Mouse (Mus musculus) heart, embryonic 14.5 days (tissue): Measurements from ENCODE around the gene Dennd1a. TPM values are rescaled to one million over a fixed set of nuclear protein-coding genes. Genes with fewer than 3 reads are reported as not detected.

Source experiments
- ATAC-seq: fragments of 200-750 bp; cut with Nextera tagmentation; 2 replicates; pipeline ENCODE4 v1.8.0; 2017; ENCODE audit warnings: low read depth, moderate TSS enrichment; ENCODE audit not compliant: insufficient number of reproducible peaks, insufficient read depth, low FRiP score
- H3K27ac ChIP-seq, 2 experiments: fragments of 200-500 bp in 1 of 2; fragments of 300-500 bp in 1 of 2; sonication (generic) in 1 of 2; replicated peaks in 1 of 2; 2 replicates each; pipeline ENCODE4 v1.5.1; 2012 to 2014; ENCODE audit warnings: low read depth in 2 of 2, low read length in 2 of 2, control low read depth in 1 of 2, mild to moderate bottlenecking in 1 of 2, mixed read lengths in 1 of 2; ENCODE audit not compliant: control insufficient read depth in 1 of 2, insufficient read depth in 1 of 2
- H3K27me3 ChIP-seq: fragments of 300-500 bp; sonication (generic); 2 replicates; pipeline ENCODE4 v1.6.1; 2014; ENCODE audit warnings: mild to moderate bottlenecking, low read length, control low read depth; ENCODE audit not compliant: control insufficient read depth, insufficient read depth
- H3K36me3 ChIP-seq: fragments of 300-500 bp; sonication (generic); 2 replicates; pipeline ENCODE4 v1.6.1; 2014; ENCODE audit warnings: mild to moderate bottlenecking, control low read depth, low read length, mixed read lengths; ENCODE audit not compliant: control insufficient read depth, insufficient read depth
- H3K4me1 ChIP-seq, 2 experiments: fragments of 200-500 bp in 1 of 2; fragments of 300-500 bp in 1 of 2; sonication (generic) in 1 of 2; 2 replicates each; pipeline ENCODE4 v1.6.1; 2012 to 2014; ENCODE audit warnings: low read length in 2 of 2, control low read depth in 1 of 2, mixed read lengths in 1 of 2; ENCODE audit not compliant: control insufficient read depth in 2 of 2, insufficient read depth in 2 of 2
- H3K4me2 ChIP-seq: fragments of 300-500 bp; sonication (generic); 2 replicates; pipeline ENCODE4 v1.6.1; 2014; ENCODE audit warnings: mild to moderate bottlenecking, low read length
- H3K4me3 ChIP-seq, 2 experiments: fragments of 200-500 bp in 1 of 2; fragments of 300-500 bp in 1 of 2; sonication (generic) in 1 of 2; 2 replicates each; pipeline ENCODE4 v1.5.1; 2012 to 2014; ENCODE audit warnings: low read length in 2 of 2, mild to moderate bottlenecking in 2 of 2, control low read depth in 1 of 2, low read depth in 1 of 2, moderate library complexity in 1 of 2; ENCODE audit not compliant: control insufficient read depth in 1 of 2, insufficient read depth in 1 of 2
- H3K9ac ChIP-seq: fragments of 300-500 bp; sonication (generic); 2 replicates; pipeline ENCODE4 v1.6.1; 2014; ENCODE audit warnings: mild to moderate bottlenecking, low read length
- H3K9me3 ChIP-seq: fragments of 300-500 bp; sonication (generic); 2 replicates; pipeline ENCODE4 v1.6.1; 2016; ENCODE audit warnings: low read length, control low read depth; ENCODE audit not compliant: control insufficient read depth
- WGBS: fragments of 180-500 bp; shearing (Covaris S2); extraction: QIAGEN DNeasy Blood & Tissue Kit; methylation state at CpG from one replicate; pipeline ENCODE4 v1.1.7; 2014; 5-methylcytosine and 5-hydroxymethylcytosine counted together
- polyA plus RNA-seq: library from polyadenylated mRNA; unstranded; fragments of >200 nt; fragmentation: Nextera tagmentation; extraction: Ambion mirVana; gene quantifications from 2 replicates; pipeline ENCODE4 v1.2.1, GENCODE M21; 2014

Dennd1a gene
- polyA plus RNA-seq, 1 experiment from 2014 or later: 12.1 TPM

GRCm38 (mm10) chr2:38111655-38112351, 175.4 kb downstream of the Dennd1a start:
- H3K36me3 ChIP-seq: no peaks in the 10 kb centered on the region
- WGBS: 59% methylated on average over 5 of the region's 5 CpGs

DNA sequence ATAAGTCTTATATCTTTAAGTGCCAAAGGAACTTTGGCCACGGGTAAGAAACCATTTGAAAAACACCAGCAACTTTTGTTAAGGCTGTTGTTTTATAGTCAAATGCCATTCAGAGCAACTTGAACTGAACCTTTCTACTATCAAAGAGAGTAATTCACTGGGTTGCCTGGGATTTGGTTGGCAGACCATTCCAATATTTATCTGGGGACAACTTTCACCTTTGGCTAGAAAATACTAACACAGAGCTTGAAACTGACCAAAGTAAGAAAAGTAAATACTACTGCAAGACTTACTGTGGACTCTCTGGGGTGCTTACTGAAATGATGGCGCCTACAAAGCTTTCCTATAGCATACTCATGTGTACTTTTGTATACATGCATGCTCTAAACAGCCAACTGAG, 178.6 kb downstream of the Dennd1a start:
- Histone ChIP-seq H3K4me1 (peaks cover 0 to 2% of the 10 kb centered on the region in 2 experiments; a peak in 1 of 4 replicates), H3K4me3 (no peak overlapping the region), H3K9ac (no peak overlapping the region), H3K36me3 (no peaks in the 10 kb centered on the region), H3K27me3 (no peaks in the 10 kb centered on the region), H3K4me2 (no peak overlapping the region), H3K9me3 (no peaks in the 10 kb centered on the region), H3K27ac (no peak overlapping the region)
- WGBS: 73% methylated on average over 2 of the region's 2 CpGs
- no peak for ATAC-seq

More at GRCm38 (mm10) chr2:38111655-38112351, 175.4 kb downstream of the Dennd1a start:
- Histone ChIP-seq H3K4me1 (peaks cover 2% of the 10 kb centered on the region in 2 experiments; a peak in 1 of 4 replicates), H3K9me3 (no peaks in the 10 kb centered on the region), H3K27me3 (no peaks in the 10 kb centered on the region), H3K4me3 (no peak overlapping the region), H3K27ac (no peak overlapping the region), H3K9ac (no peak overlapping the region), H3K4me2 (no peak overlapping the region)
- ATAC-seq: no peak

- H3K4me2 ChIP-seq: no peak overlapping the region
- ATAC-seq: no peak
- H3K36me3 ChIP-seq: no peaks in the 10 kb centered on the region
- no peaks in the 10 kb centered on the region for H3K27me3 ChIP-seq
- no peak overlapping the region for H3K27ac ChIP-seq
- H3K9ac ChIP-seq: no peak overlapping the region
- 98% methylated on average over 1 of the region's 1 CpGs for WGBS
- H3K9me3 ChIP-seq: no peaks in the 10 kb centered on the region
- H3K4me1 ChIP-seq: peaks cover 4 to 7% of the 10 kb centered on the region in 2 experiments
- H3K4me3 ChIP-seq: no peak overlapping the region
Measured at GRCm38 (mm10) chr2:38102674-38103073, 184.5 kb downstream of the Dennd1a start.

DNA sequence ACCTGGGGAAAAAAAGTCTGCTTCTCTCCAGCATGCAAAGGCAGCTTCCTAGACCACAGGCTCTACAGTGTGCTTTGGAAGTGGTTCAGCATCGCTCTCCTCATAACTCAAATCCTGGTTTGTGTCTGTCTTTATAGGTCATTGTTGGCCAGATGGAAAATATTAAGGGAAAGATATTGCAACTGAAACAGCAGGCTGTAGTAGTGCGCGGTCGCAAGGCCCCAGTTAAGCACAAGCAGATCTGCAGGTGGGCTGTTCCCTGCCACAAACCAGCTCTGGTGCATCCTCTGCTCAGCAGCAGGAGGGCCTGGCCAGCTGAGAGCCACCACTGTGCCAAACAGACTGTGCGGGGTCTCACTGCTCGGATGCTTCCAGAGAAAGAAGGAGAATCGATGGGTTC, 186.9 kb downstream of the Dennd1a start:
- ATAC-seq: no peak
- Histone ChIP-seq H3K9me3 (no peaks in the 10 kb centered on the region), H3K27me3 (no peaks in the 10 kb centered on the region), H3K27ac (no peak overlapping the region), H3K4me2 (no peak overlapping the region), H3K4me1 (peaks cover 4 to 7% of the 10 kb centered on the region in 2 experiments), H3K9ac (no peak overlapping the region), H3K4me3 (no peak overlapping the region), H3K36me3 (no peaks in the 10 kb centered on the region)
- 53% methylated on average over 7 of the region's 7 CpGs for WGBS

DNA sequence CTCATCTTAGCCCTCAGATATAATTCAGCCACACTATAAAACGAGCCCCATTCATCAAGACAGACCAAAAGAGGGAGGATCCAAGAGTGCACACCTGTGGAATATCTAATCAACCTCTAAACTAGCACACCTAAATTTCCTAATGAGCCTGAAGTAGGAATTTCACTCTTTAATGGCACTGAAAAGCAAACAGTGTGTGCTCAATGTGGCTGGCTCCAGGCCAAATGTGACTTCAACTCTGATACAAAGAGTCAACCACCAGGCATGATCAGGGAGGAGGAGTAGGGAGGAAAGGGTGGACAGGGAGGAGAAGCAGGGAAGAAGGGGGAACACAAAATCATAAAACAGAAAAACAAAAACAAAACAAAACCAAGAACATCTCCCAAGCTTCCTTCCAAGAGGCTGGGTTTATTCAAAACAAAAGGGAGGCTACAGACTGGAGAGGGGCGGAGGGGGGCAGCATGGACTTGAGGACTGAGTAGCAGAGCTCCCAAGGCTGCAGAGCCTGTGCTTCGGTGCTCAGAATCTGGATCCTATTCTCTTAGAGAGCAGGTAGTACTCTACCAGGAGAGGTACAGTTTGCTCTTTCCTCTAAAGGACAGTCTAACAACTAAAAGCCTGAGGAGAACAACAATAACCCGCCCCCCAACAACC, 187.9 kb downstream of the Dennd1a start:
- no peak overlapping the region for H3K27ac ChIP-seq
- H3K27me3 ChIP-seq: no peaks in the 10 kb centered on the region
- ATAC-seq: no peak
- H3K36me3 ChIP-seq: no peaks in the 10 kb centered on the region
- peaks cover 4 to 7% of the 10 kb centered on the region in 2 experiments for H3K4me1 ChIP-seq
- no peak overlapping the region for H3K4me2 ChIP-seq
- no peak overlapping the region for H3K4me3 ChIP-seq
- WGBS: 81% methylated on average over 4 of the region's 4 CpGs
- no peak overlapping the region for H3K9ac ChIP-seq
- H3K9me3 ChIP-seq: no peaks in the 10 kb centered on the region

- no peak overlapping the region for H3K27ac ChIP-seq
- no peak for ATAC-seq
Measured at GRCm38 (mm10) chr2:38097469-38097868, 189.7 kb downstream of the Dennd1a start.

GRCm38 (mm10) chr2:38096328-38096727, 190.9 kb downstream of the Dennd1a start:
- no peaks in the 10 kb centered on the region for H3K9me3 ChIP-seq
- no peaks in the 10 kb centered on the region for H3K36me3 ChIP-seq
- H3K9ac ChIP-seq: no peak overlapping the region
- no peaks in the 10 kb centered on the region for H3K27me3 ChIP-seq
- no peak overlapping the region for H3K4me2 ChIP-seq
- H3K4me1 ChIP-seq: peaks cover 4 to 7% of the 10 kb centered on the region in 2 experiments
- ATAC-seq: no peak
- H3K27ac ChIP-seq: no peak overlapping the region
- H3K4me3 ChIP-seq: no peak overlapping the region

More at GRCm38 (mm10) chr2:38097469-38097868, 189.7 kb downstream of the Dennd1a start:
- H3K4me1 ChIP-seq: peaks cover 4 to 7% of the 10 kb centered on the region in 2 experiments
- no peak overlapping the region for H3K4me3 ChIP-seq
- no peaks in the 10 kb centered on the region for H3K36me3 ChIP-seq
- no peaks in the 10 kb centered on the region for H3K9me3 ChIP-seq
- H3K27me3 ChIP-seq: no peaks in the 10 kb centered on the region
- no peak overlapping the region for H3K4me2 ChIP-seq
- no peak overlapping the region for H3K9ac ChIP-seq
- WGBS: 83% methylated on average over 3 of the region's 3 CpGs
